Mouse (Mus musculus) heart, postnatal 36 days (tissue): ENCODE measurements at regions not wholly inside any gene's neighbourhood (a gene's known extent, or its start where the extent isn't known, plus 50 kb on each side); places are given as distances from the start of the nearest gene placed in this dataset.
"Not testable (repeated sequence)": the region's sequence is repeated elsewhere in the genome, so short reads cannot be mapped to it uniquely, and the experiment has no call there.

Experiments used
- DNase-seq, 2 experiments: peaks; one replicate each; pipeline ENCODE4 v3.0.0; 2021 to 2022
- intact Hi-C: fragments of 180-260 bp; cut with DNase I; formaldehyde crosslinking; loops from one replicate; pipeline ENCODE4 v1.15.1; 2025

DNA sequence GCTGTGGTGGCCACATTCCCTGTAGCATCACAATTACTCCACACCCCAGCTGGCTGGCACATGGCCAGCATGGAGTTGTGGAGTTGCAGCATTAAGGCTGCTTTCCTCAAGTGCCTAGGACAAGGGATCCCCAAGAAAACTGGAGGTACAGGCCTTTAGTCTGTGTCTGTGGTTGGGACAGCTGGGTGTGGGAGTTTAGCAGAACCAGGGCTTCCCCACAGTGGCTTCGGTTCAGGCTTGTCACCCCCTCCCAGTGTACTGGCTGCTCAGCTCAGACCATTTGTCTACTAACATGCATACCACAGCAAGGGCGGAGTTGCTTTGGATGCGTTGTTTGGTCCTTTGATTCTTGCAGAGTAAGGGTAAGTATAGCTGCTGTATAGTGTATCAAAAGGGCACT, 79.1 kb upstream of the Neurl1b start:
- intact Hi-C loops: no loop called here
- no peak for DNase-seq

DNA sequence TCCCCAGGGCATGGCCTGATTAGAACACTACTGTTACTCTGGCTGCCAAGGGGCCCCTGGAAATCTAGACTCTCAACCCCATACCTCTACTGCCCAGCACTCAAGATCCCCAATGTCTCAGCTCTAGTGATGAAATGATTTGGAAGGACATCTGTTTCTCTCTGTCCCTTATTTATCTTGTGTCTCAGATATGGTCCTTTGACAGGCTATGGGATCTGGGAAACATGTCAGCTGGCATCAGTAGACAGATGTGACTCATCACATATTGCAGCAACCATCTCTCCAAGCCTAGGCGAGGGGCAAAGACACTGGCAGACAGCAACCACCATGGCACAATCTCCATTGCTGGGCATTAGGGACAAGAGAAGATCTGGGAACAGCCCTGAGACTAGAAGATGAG, 78.6 kb upstream of the Neurl1b start:
- DNase-seq: no peak
- intact Hi-C loops: no loop called here

DNA sequence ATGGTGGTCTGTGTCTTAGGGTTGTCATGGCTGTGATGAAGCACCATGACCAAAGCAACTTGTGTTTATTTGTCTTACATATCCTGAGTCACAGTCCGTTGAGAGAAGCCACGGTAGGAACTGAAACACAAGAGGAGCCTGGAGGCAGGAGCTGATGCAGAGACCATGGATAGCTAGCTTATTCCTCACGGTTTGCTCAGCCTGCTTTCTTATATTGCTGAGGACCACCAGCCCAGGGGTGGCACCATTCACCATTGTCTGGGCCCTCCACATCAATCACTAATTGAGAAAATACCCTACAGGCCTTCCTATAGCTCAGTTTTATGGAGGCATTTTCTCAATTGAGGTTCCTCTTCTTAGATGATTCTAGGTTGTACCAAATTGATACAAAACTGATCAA, 77.5 kb upstream of the Neurl1b start:
- intact Hi-C loops: no loop called here
- no peak for DNase-seq

DNA sequence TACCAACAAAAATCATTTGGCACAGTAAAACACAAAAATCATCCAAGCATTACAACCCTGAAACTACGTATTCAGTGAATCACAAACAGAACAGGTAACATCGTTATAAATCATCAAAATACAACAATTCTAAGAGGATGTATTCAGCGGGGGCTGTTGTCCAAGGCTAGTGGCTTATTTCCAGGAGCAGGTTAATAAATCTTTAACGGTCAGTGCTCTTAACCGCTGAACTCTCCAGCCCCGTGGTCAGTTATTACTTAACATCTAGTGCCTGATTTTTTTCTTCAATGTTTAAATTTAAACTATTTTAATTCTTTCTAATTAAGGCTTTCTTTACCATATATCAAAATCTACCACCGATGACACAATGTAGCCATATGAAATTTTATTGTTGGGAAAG, 69.2 kb upstream of the Neurl1b start:
- intact Hi-C loops, DNase-seq: not testable (repeated sequence)

- intact Hi-C loops: no loop called here
- DNase-seq: no peak
These were observed 66.5 kb upstream of the Neurl1b start for GRCm38 (mm10) chr17:26348116-26348515.

GRCm38 (mm10) chr17:26349741-26350140, 64.9 kb upstream of the Neurl1b start:
- no peak for DNase-seq
- intact Hi-C loops: no loop called here

GRCm38 (mm10) chr17:26350216-26350615, 64.4 kb upstream of the Neurl1b start:
- DNase-seq: no peak
- intact Hi-C loops: no loop called here

- no peak for DNase-seq
- intact Hi-C loops: no loop called here
These were observed 62.6 kb upstream of the Neurl1b start for GRCm38 (mm10) chr17:26351991-26352390.

- no peak for DNase-seq
- intact Hi-C loops: no loop called here
These were observed 61.9 kb upstream of the Neurl1b start for GRCm38 (mm10) chr17:26352712-26353111.

- DNase-seq: no peak
- intact Hi-C loops: no loop called here
These were observed 60.2 kb upstream of the Neurl1b start for GRCm38 (mm10) chr17:26354431-26354830.

GRCm38 (mm10) chr17:26355301-26355700, 59.3 kb upstream of the Neurl1b start:
- DNase-seq: no peak

DNA sequence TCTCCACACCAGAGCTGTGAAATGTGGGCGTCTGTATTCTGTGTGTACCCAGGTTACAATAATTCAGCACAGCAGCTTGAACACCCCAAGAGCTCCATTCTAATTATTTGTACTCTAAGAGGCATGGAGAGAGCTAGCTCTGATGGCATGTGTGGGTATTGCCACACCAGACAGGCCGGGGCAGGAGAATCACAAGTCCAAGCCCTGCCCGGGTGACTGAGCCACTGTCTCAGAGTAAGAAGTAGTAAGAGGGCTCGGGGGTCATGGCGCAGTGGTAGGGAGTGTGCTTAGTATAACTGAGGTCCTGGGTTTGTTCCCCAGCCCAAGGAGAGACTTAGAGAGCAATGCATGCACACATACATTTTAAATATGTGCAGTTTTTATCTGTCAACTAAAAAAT, 57.7 kb upstream of the Neurl1b start:
- intact Hi-C loops: no loop called here
- DNase-seq: no peak

More at GRCm38 (mm10) chr17:26355301-26355700, 59.3 kb upstream of the Neurl1b start:
- intact Hi-C loops: no loop called here

DNA sequence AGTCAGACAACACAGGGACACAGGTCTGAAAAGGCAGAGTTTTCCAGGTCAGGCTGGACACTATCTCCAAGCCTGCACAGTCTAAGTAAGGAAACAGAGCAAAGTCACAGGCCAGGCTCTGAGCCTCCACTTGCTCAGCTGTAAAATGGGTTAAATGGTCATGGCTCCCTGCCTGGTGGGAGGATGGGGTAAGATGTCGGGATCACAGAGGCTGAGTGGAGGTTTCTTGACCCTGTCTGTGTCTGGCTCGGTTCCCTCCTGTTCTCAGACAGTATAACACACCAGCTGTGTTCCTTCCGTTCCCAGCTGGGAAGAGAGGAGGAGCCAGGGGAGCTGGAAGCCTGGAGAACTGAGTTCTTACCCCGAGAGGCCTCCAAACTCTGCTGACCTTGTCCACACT, 56.8 kb upstream of the Neurl1b start:
- intact Hi-C loops: no loop called here
- peak; percentile 44 to 54 for DNase-seq

DNA sequence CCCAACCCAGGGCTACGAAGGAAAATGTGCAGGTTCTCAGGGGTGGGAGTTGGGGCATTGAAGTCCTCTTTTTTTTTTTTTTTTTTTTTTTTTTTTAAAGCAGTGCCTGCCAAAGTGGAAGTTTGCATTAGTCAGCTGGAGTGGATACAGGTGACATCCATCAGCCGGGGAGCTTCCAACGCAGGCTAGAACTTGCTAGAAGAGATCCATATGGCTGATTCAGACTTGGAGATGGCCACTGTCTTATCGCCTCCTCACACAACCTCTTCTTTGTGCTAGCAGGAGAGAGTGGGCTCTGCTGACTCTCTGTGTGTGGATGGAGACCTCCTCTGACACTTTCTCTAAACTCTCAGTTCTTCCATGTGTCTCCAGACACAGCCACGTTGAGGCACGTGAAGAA, 53.9 kb upstream of the Neurl1b start:
- intact Hi-C loops: no loop called here
- DNase-seq: no peak

GRCm38 (mm10) chr17:26361420-26361819, 53.2 kb upstream of the Neurl1b start:
- intact Hi-C loops: no loop called here
- DNase-seq: no peak

GRCm38 (mm10) chr17:26361992-26362391, 52.6 kb upstream of the Neurl1b start:
- DNase-seq: no peak
- intact Hi-C loops: no loop called here

DNA sequence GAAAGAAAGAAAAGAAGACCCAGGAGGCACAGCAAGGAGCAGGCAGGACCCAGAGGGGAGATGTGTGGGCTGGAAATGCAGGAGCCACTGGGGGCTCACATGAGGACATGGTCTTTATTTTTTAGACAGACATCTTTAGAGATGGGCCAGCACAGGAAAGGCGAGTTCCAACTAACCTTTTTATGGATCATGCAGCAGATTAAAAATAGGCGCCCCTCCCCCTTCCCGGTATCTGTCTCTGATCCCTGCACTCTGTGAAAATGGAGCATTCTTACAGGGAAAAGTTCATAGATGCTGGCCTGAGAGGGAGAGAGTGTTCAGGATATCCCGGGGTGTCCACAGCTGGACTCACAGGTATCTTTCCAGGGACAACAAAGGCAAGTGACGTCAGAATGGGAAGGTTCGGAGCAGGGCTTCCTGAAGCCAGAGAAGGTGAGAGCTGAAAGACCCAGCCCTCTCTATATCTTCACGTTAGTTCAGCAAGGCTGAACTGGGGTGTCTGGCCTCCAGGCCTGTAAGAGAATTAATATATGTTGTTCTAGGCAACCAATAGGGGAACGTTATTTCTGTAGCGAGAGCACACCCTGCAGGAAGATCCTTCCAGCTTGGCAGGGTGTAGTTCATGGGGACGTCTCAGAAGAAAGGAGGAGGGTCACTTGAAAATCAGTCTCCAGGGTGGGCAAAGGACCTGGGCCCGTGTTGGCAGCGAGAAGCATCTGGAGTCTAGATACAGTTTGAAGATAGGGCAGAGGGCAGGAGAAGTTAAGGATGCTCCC, 51.9 kb upstream of the Neurl1b start:
- intact Hi-C loops: no loop called here
- peak in 1 of 2 experiments; percentile 2 for DNase-seq

- intact Hi-C loops: no loop called here
- DNase-seq: no peak
These were observed 50.6 kb upstream of the Neurl1b start for GRCm38 (mm10) chr17:26363853-26364532.
